Mouse (Mus musculus): ENCODE results near the gene Mnt.

- no peak for TF ChIP-seq CTCF (IDR thresholded peaks at IDR 0.05; ENCODE audit: low read depth, low read length)
- no peak for TF ChIP-seq POLR2A (IDR thresholded peaks at IDR 0.05; ENCODE audit: insufficient read depth, low read length)
- TF ChIP-seq EP300 (IDR thresholded peaks at IDR 0.05; ENCODE audit: insufficient read depth, low read depth, low read length): no peak
These were observed 10.6 kb downstream of the Mnt start for GRCm38 (mm10) chr11:74841366-74841765.
